Mouse (Mus musculus): ENCODE results near the gene Amotl2.

Gene Amotl2

DNA sequence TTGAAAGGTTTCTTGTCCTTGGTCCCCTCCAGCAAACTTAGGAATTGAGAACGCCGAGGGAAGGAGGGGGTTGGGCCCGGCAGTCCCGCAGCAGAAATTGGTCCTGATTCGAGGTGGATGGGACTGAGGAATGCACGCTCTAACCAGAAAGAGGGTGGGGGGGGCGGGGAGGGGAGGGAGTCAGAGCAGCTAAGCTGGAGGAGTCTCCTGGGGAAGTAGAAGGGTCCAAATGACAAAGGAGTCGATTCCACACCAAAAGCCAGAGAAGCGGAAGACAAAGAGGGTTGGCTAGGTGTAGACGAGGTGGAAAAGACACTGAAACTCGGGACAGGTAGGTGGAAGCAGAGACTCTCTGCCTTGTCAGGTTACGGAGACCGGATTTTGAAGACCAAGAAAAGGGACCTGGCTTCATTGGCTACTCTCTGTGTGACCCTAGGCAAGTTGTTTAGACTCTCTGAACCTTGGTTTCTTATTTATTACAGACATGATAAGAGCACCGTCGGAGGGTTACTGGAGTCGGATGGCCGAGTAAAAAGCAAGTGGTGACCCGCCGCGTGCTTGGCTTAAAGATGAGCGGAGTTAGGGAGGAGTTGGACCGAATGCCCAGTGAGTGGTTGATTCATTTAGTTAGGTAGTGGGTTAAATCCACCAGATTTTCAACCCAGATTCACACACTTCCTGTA is at the start of gene Amotl2:
Amotl2 (plus strand) TSS at position 192 of the 683 bp plus-strand sequence.
- DNase-seq = no peak

DNA sequence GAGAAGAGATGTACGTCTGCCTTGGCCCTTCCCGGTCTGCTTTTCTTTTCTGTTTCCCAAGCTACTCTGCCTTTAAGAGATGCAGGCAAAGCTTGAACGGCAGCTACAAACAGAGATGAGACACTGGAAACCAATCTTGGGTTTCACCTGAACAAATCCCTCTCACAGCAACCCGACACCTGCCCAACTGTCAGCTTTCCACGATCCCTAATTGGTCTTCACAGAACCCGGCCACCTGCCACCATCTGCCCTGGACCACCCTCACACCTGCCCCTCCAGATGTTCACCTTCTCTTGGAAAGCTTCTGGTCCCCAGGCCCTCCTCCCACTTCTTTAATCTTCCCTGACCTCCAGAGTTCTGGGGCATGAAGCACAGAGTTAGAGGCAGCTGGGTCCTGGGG is 48.4 kb upstream of the Amotl2 start:
- no peak for DNase-seq

GRCm38 (mm10) chr9:102668906-102669305 is 47.6 kb upstream of the Amotl2 start:
- no peak for DNase-seq

- no peak for DNase-seq
Observed at GRCm38 (mm10) chr9:102673381-102673780, 43.1 kb upstream of the Amotl2 start.

- DNase-seq = no peak
Observed at GRCm38 (mm10) chr9:102675922-102676321, 40.5 kb upstream of the Amotl2 start.

- DNase-seq = no peak
Observed at GRCm38 (mm10) chr9:102681470-102681869, 35.0 kb upstream of the Amotl2 start.

GRCm38 (mm10) chr9:102687943-102688342 is 28.5 kb upstream of the Amotl2 start:
- DNase-seq = no peak

DNA sequence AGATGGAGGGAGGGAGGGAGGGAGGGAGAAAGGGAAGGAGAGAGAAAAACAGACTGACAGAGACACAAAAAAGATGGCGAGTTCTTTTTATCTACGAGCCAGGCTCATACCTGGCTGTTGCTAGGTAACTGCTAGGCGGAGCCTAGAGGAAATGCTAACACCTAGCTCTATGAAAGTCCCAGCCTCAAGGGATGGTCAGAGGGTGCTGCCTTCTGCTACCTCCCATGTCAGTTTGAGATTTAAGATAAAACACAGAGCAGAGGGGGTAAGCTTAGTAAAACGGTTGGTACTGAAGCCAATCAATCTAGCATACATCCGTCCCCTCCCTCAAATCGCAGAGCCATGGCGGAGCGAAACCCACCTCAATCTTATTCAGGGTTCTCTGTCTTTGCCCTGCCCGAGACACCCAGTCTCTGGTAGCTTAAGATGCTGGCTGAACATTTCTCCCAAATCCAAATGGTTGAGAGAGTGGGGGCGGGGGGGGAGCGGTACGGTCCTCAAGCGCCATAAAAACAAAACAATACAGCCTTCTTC is 27.0 kb upstream of the Amotl2 start:
- peak; percentile 30 to 38 for DNase-seq

GRCm38 (mm10) chr9:102689940-102690642 is 26.4 kb upstream of the Amotl2 start:
- DNase-seq = peak; percentile 73 to 85

- DNase-seq = peak in 1 of 2 experiments; percentile 28
Observed at GRCm38 (mm10) chr9:102690891-102691290, 25.6 kb upstream of the Amotl2 start.

DNA sequence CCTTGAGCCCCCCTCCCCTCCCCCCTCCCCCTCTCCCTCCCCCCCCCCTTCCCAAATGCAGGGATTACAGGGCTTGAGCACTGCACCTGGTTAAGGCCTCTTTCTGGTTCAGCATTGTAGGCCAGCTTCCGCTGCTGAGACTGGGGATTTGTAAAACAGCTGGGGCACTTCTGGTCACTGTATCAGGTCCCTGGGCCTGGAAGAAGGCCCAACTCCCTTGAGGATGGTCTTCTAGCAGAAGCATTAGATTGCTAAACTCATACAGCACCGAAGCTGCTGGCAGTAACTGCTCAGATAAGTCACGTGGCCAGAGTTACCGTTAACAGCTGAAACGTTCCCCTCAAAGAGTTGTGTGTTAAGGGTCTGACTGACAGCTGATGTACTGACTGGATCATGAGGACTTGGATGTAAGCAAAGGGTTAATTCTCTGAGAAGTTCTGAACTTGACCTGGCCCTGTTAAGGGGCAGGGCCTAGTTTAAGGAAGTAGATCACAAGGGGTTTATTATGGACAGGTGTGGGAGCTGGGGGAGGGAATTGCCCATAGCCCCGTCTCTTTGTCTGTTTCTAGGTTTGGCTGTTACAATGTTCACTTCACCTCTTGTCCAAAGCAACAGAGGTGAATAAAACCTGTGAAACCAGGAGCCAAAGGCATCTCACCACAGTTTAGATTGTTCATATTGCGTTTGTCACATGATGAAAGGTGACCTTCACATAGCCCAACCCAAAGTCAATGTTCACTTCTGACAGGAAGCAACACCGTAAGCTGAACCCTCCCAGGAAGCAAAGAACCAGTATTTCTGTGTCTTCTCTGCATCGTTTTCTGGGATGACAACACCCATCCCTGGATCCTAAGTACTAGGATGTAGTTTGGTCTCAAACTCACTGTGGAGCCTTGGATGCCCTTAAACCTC is 23.7 kb upstream of the Amotl2 start:
- no peak for DNase-seq

DNA sequence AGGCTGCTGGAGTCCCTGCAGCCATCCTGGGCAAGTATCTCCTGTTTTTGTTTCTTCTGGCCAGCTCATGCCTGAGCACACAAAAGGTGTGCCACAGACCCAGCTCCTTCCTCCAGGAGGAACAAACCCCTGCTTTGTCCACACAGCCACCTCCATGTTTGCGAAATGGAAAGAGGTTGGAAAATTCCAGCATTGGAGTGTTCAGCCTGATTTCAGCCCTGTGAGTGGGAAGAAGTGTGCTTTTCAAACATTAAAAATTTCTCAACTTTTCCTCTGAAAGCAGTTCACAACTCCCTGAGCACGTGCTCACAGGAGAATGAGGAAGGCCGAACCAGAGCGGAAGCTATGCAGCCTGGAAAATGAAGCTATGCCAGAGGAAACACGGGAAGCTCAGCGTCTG is 15.4 kb upstream of the Amotl2 start:
- DNase-seq = no peak

DNA sequence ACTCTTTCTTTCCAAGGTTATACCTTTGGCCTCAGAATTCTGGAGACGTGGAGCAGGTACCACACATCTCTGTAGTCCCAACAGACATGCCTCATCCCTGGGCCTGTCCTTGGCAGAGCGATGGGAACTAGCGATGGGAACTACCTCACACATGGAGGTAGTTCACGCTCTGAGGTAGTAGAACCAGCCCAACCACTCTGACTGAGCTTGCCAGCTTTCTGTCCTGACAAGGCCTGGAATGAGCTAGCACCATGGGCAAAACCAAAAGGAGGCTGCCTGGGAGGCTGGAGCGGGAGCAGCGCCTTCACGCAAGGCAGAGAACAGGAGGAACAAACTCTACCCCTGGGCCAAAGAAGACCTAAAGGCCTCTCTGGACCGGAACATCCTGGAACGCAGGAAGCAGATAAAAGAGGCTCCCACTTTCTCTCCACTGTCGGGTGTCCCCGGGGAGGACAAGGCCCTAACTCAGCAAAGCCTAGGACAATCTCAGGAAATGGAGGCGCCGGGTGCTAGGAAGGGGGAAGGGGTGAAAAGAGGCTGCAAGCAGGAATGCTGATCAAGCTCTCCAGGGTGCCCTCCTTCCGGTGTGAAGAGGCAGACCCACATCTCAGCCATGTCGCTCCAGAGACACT is 6.9 kb upstream of the Amotl2 start:
- DNase-seq = no peak

GRCm38 (mm10) chr9:102710520-102710919 is 6.0 kb upstream of the Amotl2 start:
- no peak for DNase-seq

GRCm38 (mm10) chr9:102713797-102714196 is 2.7 kb upstream of the Amotl2 start:
- DNase-seq = peak; percentile 42 to 57

DNA sequence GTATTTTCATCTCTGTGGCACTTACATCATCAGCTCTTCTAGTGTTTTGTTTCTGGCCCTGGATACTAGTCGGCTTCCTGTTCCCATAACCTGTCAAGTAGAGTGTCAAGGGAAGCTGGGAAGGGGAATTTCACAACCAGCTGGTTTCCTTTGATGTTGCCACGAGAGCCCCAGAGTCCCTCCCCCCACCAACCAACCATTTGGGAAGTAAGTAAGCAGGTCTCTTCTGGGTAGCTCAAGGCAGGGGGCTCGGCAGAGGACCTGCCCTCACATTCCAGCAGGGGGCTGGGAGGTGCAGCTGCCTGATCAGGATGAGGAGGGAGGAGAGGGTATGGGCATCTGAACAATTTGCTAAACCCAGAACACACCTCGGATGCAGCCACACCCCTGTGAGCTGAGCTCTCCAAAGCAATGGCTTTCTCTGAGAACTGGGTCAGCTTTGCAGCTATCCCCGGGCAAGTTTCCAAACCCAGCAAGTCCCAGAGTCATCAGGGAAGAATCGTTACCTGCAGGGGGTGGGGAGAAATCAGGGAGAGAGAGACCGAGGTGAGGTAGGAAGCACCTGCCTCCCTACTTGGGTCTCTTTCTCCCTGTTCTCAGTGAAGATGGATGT is 1.5 kb upstream of the Amotl2 start:
- peak; percentile 32 to 45 for DNase-seq

- no peak for DNase-seq
Observed at GRCm38 (mm10) chr9:102715506-102715900, 969 bp upstream of the Amotl2 start.

DNA sequence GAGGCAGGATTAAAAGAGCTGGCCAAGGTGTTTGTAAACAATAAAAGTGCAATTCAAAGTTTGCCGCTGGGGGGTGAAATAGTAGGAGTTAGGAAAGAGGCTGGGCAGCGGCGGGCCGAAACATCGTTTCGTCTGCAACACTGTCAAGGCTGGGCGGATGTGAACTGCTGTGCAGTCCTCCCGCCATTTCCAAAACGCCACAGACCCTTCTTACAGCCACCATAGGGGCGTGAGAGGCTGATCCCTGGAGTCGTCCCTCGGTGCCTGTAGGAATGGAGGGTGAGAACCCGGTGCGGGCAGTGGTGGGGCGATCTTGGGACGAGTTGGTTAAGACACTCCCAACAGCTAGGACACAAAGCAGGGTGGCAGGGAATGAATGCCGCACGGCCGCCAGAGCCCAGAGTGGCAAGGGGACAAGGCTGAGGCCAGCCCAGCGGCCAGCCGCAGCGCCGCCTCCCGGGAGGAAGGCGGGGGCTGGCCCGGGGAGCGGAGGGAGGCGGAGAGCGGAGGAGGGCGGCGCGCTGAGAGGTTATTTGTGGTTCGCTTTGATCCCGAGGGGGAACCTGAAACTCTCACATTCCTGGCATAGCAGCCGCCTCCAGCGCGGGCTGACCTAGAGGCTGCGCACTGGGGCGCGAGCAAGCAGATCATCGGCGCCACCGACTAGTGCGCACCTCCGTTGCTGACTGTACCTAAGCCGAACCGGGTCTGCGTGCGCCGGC is 853 bp downstream of the Amotl2 start:
- peak; percentile 88 to 89 for DNase-seq

GRCm38 (mm10) chr9:102717886-102718643 is 1.6 kb downstream of the Amotl2 start:
- peak; percentile 81 to 87 for DNase-seq

DNA sequence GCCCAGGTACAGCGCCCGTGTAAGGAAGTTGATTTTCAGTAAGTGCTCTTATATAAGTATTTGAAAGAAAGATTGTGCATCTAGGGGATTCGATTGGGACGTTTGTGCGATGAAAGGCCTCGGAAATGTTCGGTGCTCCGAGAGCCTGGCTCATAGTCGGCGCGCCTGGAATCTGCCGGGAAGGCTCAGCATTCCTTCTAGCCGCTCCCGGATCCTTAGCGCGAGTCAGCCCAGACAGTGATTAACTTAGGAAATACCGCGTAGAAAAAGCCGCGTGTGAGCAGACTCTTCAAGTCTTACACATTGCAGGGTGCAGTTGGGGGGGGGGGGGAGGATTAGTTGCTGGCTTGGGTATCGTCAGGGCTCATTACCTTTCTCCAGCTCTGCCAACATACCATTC is 2.2 kb downstream of the Amotl2 start:
- DNase-seq = peak in 1 of 2 experiments; percentile 34

GRCm38 (mm10) chr9:102719085-102719484 is 2.6 kb downstream of the Amotl2 start:
- no peak for DNase-seq
